Mouse (Mus musculus) hindbrain, embryonic 13.5 days (tissue): ENCODE results near the gene Daxx. TPM values are rescaled to one million over a fixed set of nuclear protein-coding genes. Genes with fewer than 3 reads are reported as not detected.
"Not testable (repeated sequence)": the region's sequence is repeated elsewhere in the genome, so short reads cannot be mapped to it uniquely, and the experiment has no call there.

ENCODE experiments used
- ATAC-seq: fragments of 200-750 bp; cut with Nextera tagmentation; 2 replicates; pipeline ENCODE4 v1.8.0; 2017; ENCODE audit warnings: moderate TSS enrichment; ENCODE audit not compliant: low FRiP score
- H3K27ac ChIP-seq: fragments of 300-500 bp; sonication (generic); 2 replicates; pipeline ENCODE4 v1.5.1; 2015; ENCODE audit warnings: inconsistent platforms, mild to moderate bottlenecking, moderate library complexity
- H3K27me3 ChIP-seq: fragments of 300-500 bp; sonication (generic); 2 replicates; pipeline ENCODE4 v1.6.1; 2015; ENCODE audit warnings: mild to moderate bottlenecking, inconsistent platforms
- H3K36me3 ChIP-seq: fragments of 300-500 bp; sonication (generic); 2 replicates; pipeline ENCODE4 v1.6.1; 2015; ENCODE audit warnings: mild to moderate bottlenecking, inconsistent platforms
- H3K4me1 ChIP-seq: fragments of 300-500 bp; sonication (generic); replicated peaks from 2 replicates; pipeline ENCODE4 v1.6.1; 2015; ENCODE audit warnings: inconsistent platforms
- H3K4me2 ChIP-seq: fragments of 300-500 bp; sonication (generic); 2 replicates; pipeline ENCODE4 v1.6.1; 2015; ENCODE audit warnings: inconsistent platforms, mild to moderate bottlenecking, moderate library complexity
- H3K4me3 ChIP-seq: fragments of 300-500 bp; sonication (generic); 2 replicates; pipeline ENCODE4 v1.5.1; 2015; ENCODE audit warnings: mild to moderate bottlenecking, inconsistent platforms
- H3K9ac ChIP-seq: fragments of 300-500 bp; sonication (generic); 2 replicates; pipeline ENCODE4 v1.6.1; 2015; ENCODE audit warnings: mild to moderate bottlenecking, inconsistent platforms
- H3K9me3 ChIP-seq: fragments of 300-500 bp; sonication (generic); 2 replicates; pipeline ENCODE4 v1.6.1; 2016; ENCODE audit warnings: inconsistent platforms
- WGBS: fragments of 180-500 bp; shearing (Covaris S2); methylation state at CpG from one replicate; pipeline ENCODE4 v1.1.7; 2015; 5-methylcytosine and 5-hydroxymethylcytosine counted together
- polyA plus RNA-seq: library from polyadenylated mRNA; unstranded; fragments of >200 nt; fragmentation: Nextera tagmentation; extraction: Ambion mirVana; gene quantifications from 2 replicates; pipeline ENCODE4 v1.2.1, GENCODE M21; 2015

Daxx gene
- polyA plus RNA-seq, 1 experiment from 2014 or later, result 54.6 TPM

GRCm38 (mm10) chr17:33892429-33892828, 16.8 kb upstream of the Daxx start:
- Histone ChIP-seq H3K9ac (no peak overlapping the region), H3K27ac (no peak overlapping the region), H3K4me3 (no peak overlapping the region), H3K36me3 (no peaks in the 10 kb centered on the region), H3K27me3 (0 out of 2 replicates have a peak, but pooled peaks cover 2% of the 10 kb centered on the region), H3K4me1 (peaks cover 14% of the 10 kb centered on the region), H3K9me3 (no peaks in the 10 kb centered on the region), H3K4me2 (no peak overlapping the region)
- ATAC-seq, result no peak
- 19% methylated on average over 7 of the region's 7 CpGs for WGBS

- H3K9me3 ChIP-seq, H3K9ac ChIP-seq, H3K4me2 ChIP-seq, H3K27ac ChIP-seq, H3K36me3 ChIP-seq, H3K4me3 ChIP-seq, H3K27me3 ChIP-seq, ATAC-seq: not testable (repeated sequence)
- WGBS, result 82% methylated on average over 4 of the region's 4 CpGs
- peaks cover 14% of the 10 kb centered on the region for H3K4me1 ChIP-seq
Observed at GRCm38 (mm10) chr17:33893011-33893410, 16.2 kb upstream of the Daxx start.

GRCm38 (mm10) chr17:33897114-33897794, 12.0 kb upstream of the Daxx start:
- Histone ChIP-seq H3K9me3 (no peaks in the 10 kb centered on the region), H3K36me3 (no peaks in the 10 kb centered on the region), H3K27me3 (0 out of 2 replicates have a peak, but pooled peaks cover 2% of the 10 kb centered on the region), H3K4me3 (no peak overlapping the region), H3K4me2 (no peak overlapping the region), H3K4me1 (no peaks in the 10 kb centered on the region), H3K27ac (no peak overlapping the region), H3K9ac (no peak overlapping the region)
- no peak for ATAC-seq
- WGBS, result 47% methylated on average over 6 of the region's 6 CpGs

GRCm38 (mm10) chr17:33898193-33898592, 11.0 kb upstream of the Daxx start:
- H3K27me3 ChIP-seq, ATAC-seq, H3K27ac ChIP-seq, H3K4me1 ChIP-seq, H3K9ac ChIP-seq, H3K9me3 ChIP-seq, H3K4me2 ChIP-seq, H3K4me3 ChIP-seq, H3K36me3 ChIP-seq: not testable (repeated sequence)
- WGBS, result 86% methylated on average over 4 of the region's 4 CpGs

- Histone ChIP-seq H3K4me3 (no peak overlapping the region), H3K27me3 (0 out of 2 replicates have a peak, but pooled peaks cover 2% of the 10 kb centered on the region), H3K36me3 (no peaks in the 10 kb centered on the region), H3K4me1 (no peaks in the 10 kb centered on the region), H3K27ac (no peak overlapping the region), H3K4me2 (no peak overlapping the region), H3K9ac (no peak overlapping the region), H3K9me3 (no peaks in the 10 kb centered on the region)
- no peak for ATAC-seq
- 85% methylated on average over 4 of the region's 4 CpGs for WGBS
Observed at GRCm38 (mm10) chr17:33899642-33900041, 9.6 kb upstream of the Daxx start.

- Histone ChIP-seq H3K4me2 (no peak overlapping the region), H3K4me1 (no peaks in the 10 kb centered on the region), H3K27ac (no peak overlapping the region), H3K9me3 (no peaks in the 10 kb centered on the region), H3K9ac (no peak overlapping the region), H3K36me3 (no peaks in the 10 kb centered on the region), H3K4me3 (no peak overlapping the region), H3K27me3 (no peaks in the 10 kb centered on the region)
- no peak for ATAC-seq
- 73% methylated on average over 7 of the region's 7 CpGs for WGBS
Observed at GRCm38 (mm10) chr17:33900281-33900988, 8.8 kb upstream of the Daxx start.

- Histone ChIP-seq H3K9ac (no peak overlapping the region), H3K36me3 (no peaks in the 10 kb centered on the region), H3K9me3 (no peaks in the 10 kb centered on the region), H3K27ac (no peak overlapping the region), H3K27me3 (no peaks in the 10 kb centered on the region), H3K4me1 (no peaks in the 10 kb centered on the region), H3K4me3 (no peak overlapping the region), H3K4me2 (no peak overlapping the region)
- no peak for ATAC-seq
- WGBS, result 82% methylated on average over 4 of the region's 4 CpGs
Observed at GRCm38 (mm10) chr17:33900989-33901314, 8.3 kb upstream of the Daxx start.

GRCm38 (mm10) chr17:33901653-33902052, 7.6 kb upstream of the Daxx start:
- WGBS, result 68% methylated on average over 4 of the region's 4 CpGs
- ATAC-seq, result no peak
- H3K4me3 ChIP-seq, result no peak overlapping the region
- no peak overlapping the region for H3K9ac ChIP-seq
- no peaks in the 10 kb centered on the region for H3K4me1 ChIP-seq
- H3K27me3 ChIP-seq, result no peaks in the 10 kb centered on the region
- H3K36me3 ChIP-seq, result no peaks in the 10 kb centered on the region
- no peak overlapping the region for H3K4me2 ChIP-seq
- H3K27ac ChIP-seq, result no peak overlapping the region
- H3K9me3 ChIP-seq, result no peaks in the 10 kb centered on the region

GRCm38 (mm10) chr17:33902079-33902478, 7.1 kb upstream of the Daxx start:
- no peaks in the 10 kb centered on the region for H3K9me3 ChIP-seq
- no peak overlapping the region for H3K4me2 ChIP-seq
- no peak overlapping the region for H3K4me3 ChIP-seq
- no peak overlapping the region for H3K9ac ChIP-seq
- no peaks in the 10 kb centered on the region for H3K27me3 ChIP-seq
- H3K36me3 ChIP-seq, result no peaks in the 10 kb centered on the region
- no peak overlapping the region for H3K27ac ChIP-seq
- 75% methylated on average over 4 of the region's 4 CpGs for WGBS
- no peak for ATAC-seq
- H3K4me1 ChIP-seq, result no peaks in the 10 kb centered on the region

GRCm38 (mm10) chr17:33902491-33902890, 6.7 kb upstream of the Daxx start:
- no peaks in the 10 kb centered on the region for H3K36me3 ChIP-seq
- WGBS, result 87% methylated on average over 7 of the region's 7 CpGs
- no peak overlapping the region for H3K9ac ChIP-seq

GRCm38 (mm10) chr17:33903911-33904651, 5.1 kb upstream of the Daxx start:
- not testable (repeated sequence) for H3K4me2 ChIP-seq, H3K9me3 ChIP-seq, H3K4me3 ChIP-seq, ATAC-seq, H3K4me1 ChIP-seq, H3K27me3 ChIP-seq, H3K27ac ChIP-seq, H3K9ac ChIP-seq, H3K36me3 ChIP-seq
- WGBS, result 76% methylated on average over 6 of the region's 6 CpGs

More at GRCm38 (mm10) chr17:33902491-33902890, 6.7 kb upstream of the Daxx start:
- Histone ChIP-seq H3K4me2 (no peak overlapping the region), H3K4me3 (no peak overlapping the region), H3K27ac (no peak overlapping the region), H3K27me3 (no peaks in the 10 kb centered on the region), H3K9me3 (no peaks in the 10 kb centered on the region), H3K4me1 (no peaks in the 10 kb centered on the region)
- ATAC-seq, result no peak

- H3K9me3 ChIP-seq, H3K36me3 ChIP-seq, H3K27me3 ChIP-seq, ATAC-seq, H3K4me3 ChIP-seq, H3K9ac ChIP-seq, H3K4me2 ChIP-seq, H3K27ac ChIP-seq: not testable (repeated sequence)
- peaks cover 11% of the 10 kb centered on the region for H3K4me1 ChIP-seq
- 15% methylated on average over 4 of the region's 4 CpGs for WGBS
Observed at GRCm38 (mm10) chr17:33904835-33905234, 4.4 kb upstream of the Daxx start, which contains the start of gene Platr17. Gene Platr17, plus strand, starts transcription at chr17:33905135.
